Mouse (Mus musculus) gastrocnemius, adult 2 months (tissue): ENCODE measurements around the gene Nckap5. TPM values are rescaled to one million over a fixed set of nuclear protein-coding genes. Genes with fewer than 3 reads are reported as not detected.
A peak's percentile ranks its signal among the peaks of the same experiment; 100 is the strongest.

ENCODE experiments used
- DNase-seq: peaks from one replicate; pipeline ENCODE4 v3.0.0; 2022
- H3K27ac ChIP-seq: fragments of 200-600 bp; 2 replicates; pipeline ENCODE4 v1.8.1; 2022; ENCODE audit warnings: mild to moderate bottlenecking
- H3K4me3 ChIP-seq: fragments of 200-600 bp; 2 replicates; pipeline ENCODE4 v1.8.1; 2022; ENCODE audit warnings: mild to moderate bottlenecking, moderate library complexity
- CTCF ChIP-seq: fragments of 200-600 bp; IDR thresholded peaks from 2 replicates; pipeline ENCODE4 v1.8.1; 2022; ENCODE audit warnings: antibody characterized with exemption, mild to moderate bottlenecking, moderate library complexity
- intact Hi-C: fragments of 180-260 bp; cut with DNase I; formaldehyde crosslinking; loops from one replicate; pipeline ENCODE4 v1.15.1; 2025
- total RNA-seq, 2 experiments: library from RNA; stranded (reverse); gene quantifications; 2 replicates each; pipeline ENCODE4 v1.2.3; 2021

The Nckap5 gene
- total RNA-seq, 2 experiments from 2014 or later = 0.82 to 1.6 TPM

- Histone ChIP-seq H3K4me3 (no peak overlapping the region), H3K27ac (no peak overlapping the region)
- TF ChIP-seq CTCF = no peak
- no peak for DNase-seq
- intact Hi-C loops = no loop called here
Observed at GRCm38 (mm10) chr1:126676769-126677168, 153.8 kb downstream of the Nckap5 start.

DNA sequence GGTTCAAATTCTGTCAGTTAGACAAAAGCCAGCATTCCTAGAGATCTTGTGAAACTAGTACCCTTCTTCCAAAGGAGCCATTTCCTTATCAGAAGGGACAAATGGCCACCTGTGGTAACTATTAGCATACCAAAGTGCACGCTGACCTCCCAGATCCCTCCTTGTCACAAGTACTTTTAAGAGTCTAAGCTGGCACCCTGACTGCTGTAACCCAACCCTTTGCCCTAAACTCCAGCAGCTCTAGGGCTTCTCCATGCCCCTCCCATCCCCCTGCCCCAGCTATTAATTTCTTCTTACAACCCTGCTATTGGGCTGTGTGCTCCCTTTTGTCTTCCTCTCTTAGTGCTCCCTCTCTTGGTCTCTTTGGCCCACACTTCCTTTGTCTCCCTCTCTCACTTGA is 155.5 kb downstream of the Nckap5 start:
- TF ChIP-seq CTCF = no peak

GRCm38 (mm10) chr1:126673238-126673637 is 157.4 kb downstream of the Nckap5 start:
- no peak overlapping the region for H3K4me3 ChIP-seq
- no peak overlapping the region for H3K27ac ChIP-seq
- DNase-seq = no peak
- intact Hi-C loops = no loop called here
- no peak for TF ChIP-seq CTCF

More for the DNA sequence above, 155.5 kb downstream of the Nckap5 start:
- intact Hi-C loops = no loop called here
- H3K4me3 ChIP-seq = no peak overlapping the region
- DNase-seq = no peak
- H3K27ac ChIP-seq = no peak overlapping the region

GRCm38 (mm10) chr1:126670507-126670906 is 160.1 kb downstream of the Nckap5 start:
- H3K27ac ChIP-seq = no peak overlapping the region
- TF ChIP-seq CTCF = no peak
- intact Hi-C loops = no loop called here
- no peak overlapping the region for H3K4me3 ChIP-seq
- no peak for DNase-seq

GRCm38 (mm10) chr1:126660098-126660999 is 170.2 kb downstream of the Nckap5 start:
- no peak for TF ChIP-seq CTCF
- intact Hi-C loops = no loop called here
- DNase-seq = no peak
- Histone ChIP-seq H3K27ac (peak overlapping the region; percentile 35), H3K4me3 (no peak overlapping the region)

- no peak for DNase-seq
- TF ChIP-seq CTCF = no peak
- intact Hi-C loops = no loop called here
- H3K4me3 ChIP-seq = no peak overlapping the region
- H3K27ac ChIP-seq = no peak overlapping the region
Observed at GRCm38 (mm10) chr1:126658731-126659130, 171.9 kb downstream of the Nckap5 start.

- TF ChIP-seq CTCF = no peak
- Histone ChIP-seq H3K4me3 (no peak overlapping the region), H3K27ac (no peak overlapping the region)
- intact Hi-C loops = no loop called here
- peak; percentile 35 for DNase-seq
Observed at GRCm38 (mm10) chr1:126656246-126656645, 174.4 kb downstream of the Nckap5 start.

DNA sequence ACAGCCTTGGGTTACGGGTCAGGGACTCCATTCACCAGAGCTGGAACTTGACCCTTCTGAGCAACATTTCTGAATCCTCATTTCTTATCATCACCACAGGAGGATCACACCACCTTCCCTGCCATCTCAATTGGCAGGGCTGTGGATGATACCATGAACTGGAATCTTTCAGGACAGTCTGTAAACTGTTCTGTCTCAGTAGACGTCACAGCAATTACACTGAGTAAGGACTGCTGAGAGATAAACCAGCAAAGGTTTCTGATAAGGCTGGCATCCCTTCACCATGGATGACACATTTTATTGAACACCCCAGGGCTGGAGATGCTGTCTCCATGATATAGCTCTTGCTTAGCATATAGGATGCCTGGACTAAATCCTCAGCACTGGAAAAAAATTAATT is 178.5 kb downstream of the Nckap5 start:
- no peak for TF ChIP-seq CTCF
- H3K27ac ChIP-seq = no peak overlapping the region
- intact Hi-C loops = no loop called here

GRCm38 (mm10) chr1:126650806-126651205 is 179.8 kb downstream of the Nckap5 start:
- no peak overlapping the region for H3K27ac ChIP-seq
- H3K4me3 ChIP-seq = no peak overlapping the region
- no peak for DNase-seq
- intact Hi-C loops = no loop called here
- no peak for TF ChIP-seq CTCF

More for the DNA sequence above, 178.5 kb downstream of the Nckap5 start:
- no peak for DNase-seq
- no peak overlapping the region for H3K4me3 ChIP-seq

DNA sequence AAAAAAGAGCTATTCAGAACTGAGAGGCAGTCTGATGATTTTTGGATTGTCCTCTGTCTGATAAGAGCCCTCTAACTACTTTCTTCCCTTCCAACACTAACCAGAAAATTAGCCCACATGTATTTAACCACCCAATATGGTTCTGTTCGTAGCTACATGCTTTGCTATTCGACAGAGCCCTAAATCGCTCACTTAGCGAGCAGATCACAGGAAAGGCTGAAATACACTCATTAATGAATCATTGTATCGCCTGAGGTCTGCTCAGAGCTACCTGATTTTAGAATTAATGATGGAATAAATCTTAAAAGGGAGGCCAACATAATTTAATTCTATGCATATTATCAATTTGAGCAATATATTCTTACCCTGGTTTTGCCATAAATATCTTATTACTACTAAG is 187.8 kb downstream of the Nckap5 start:
- Histone ChIP-seq H3K27ac (no peak overlapping the region), H3K4me3 (no peak overlapping the region)
- no peak for TF ChIP-seq CTCF
- intact Hi-C loops = no loop called here
- no peak for DNase-seq

GRCm38 (mm10) chr1:126639463-126639862 is 191.1 kb downstream of the Nckap5 start:
- intact Hi-C loops = no loop called here
- no peak overlapping the region for H3K4me3 ChIP-seq
- H3K27ac ChIP-seq = no peak overlapping the region
- no peak for TF ChIP-seq CTCF
- no peak for DNase-seq

GRCm38 (mm10) chr1:126637515-126637914 is 193.1 kb downstream of the Nckap5 start:
- H3K4me3 ChIP-seq = no peak overlapping the region
- DNase-seq = no peak
- TF ChIP-seq CTCF = no peak
- H3K27ac ChIP-seq = no peak overlapping the region
- intact Hi-C loops = no loop called here

DNA sequence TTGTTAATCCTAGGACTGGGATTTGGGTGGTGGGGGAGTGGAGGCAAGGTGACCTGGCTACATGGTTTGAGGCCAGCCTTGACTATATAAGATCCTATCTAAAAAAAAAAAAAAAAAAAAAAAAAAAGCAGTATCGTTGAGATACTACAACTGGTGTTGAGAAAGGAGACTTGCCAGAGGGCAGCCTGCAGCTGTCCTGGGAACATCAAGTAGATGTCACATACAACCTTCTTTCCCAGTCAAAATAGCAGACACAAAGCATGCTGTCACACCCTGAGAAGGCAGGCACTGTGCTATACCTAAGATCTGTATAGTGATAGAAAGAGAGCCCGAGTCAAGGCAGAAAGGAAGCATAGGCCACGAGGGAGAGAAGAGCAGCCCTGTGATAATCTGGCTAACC is 204.4 kb downstream of the Nckap5 start:
- intact Hi-C loops = no loop called here
- no peak overlapping the region for H3K4me3 ChIP-seq
- TF ChIP-seq CTCF = no peak
- DNase-seq = no peak
- no peak overlapping the region for H3K27ac ChIP-seq

- Histone ChIP-seq H3K4me3 (no peak overlapping the region), H3K27ac (no peak overlapping the region)
- intact Hi-C loops = no loop called here
- DNase-seq = no peak
- no peak for TF ChIP-seq CTCF
Observed at GRCm38 (mm10) chr1:126622036-126622435, 208.6 kb downstream of the Nckap5 start.
